Mouse (Mus musculus): Measurements from ENCODE around the gene Uchl1.

DNA sequence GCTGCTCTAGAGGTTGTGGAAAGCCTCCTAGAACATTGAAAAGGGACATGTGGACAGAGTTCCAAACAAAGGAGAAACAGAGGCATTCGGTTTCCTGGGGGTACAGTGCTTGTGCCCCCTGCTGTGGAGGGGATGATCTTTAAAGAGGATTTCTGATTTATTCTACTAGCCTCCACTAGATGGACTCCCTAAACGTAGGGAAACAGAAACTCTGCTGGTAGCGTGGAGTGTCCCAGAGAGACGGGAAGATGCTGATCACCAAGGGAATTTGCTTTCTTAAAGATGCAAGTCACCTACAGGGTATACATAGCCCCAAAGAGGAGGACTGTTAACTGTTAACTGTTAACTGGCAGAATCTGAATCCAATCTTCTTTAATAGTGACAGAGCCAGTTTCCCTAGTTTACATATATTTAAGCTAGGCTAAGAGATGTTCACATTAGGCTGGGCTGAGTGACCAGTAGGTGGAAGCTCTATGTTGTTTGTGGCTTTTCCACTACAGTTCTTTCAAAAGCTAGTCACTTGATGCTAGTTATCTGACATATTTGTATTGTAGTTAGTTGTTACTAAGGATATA is 34.6 kb downstream of the Uchl1 start:
- TF ChIP-seq CTCF (conservative IDR thresholded peaks at IDR 0.05; ENCODE audit: low read length) (no peak), NANOG (IDR thresholded peaks at IDR 0.05; ENCODE audit: borderline replicate concordance, low read length) (no peak), POU5F1 (IDR thresholded peaks at IDR 0.05; ENCODE audit: borderline replicate concordance, low read length) (no peak)

Data from E14TG2a.4 (cell line).